Mouse (Mus musculus) kidney, adult 2 months (tissue): Measurements from ENCODE around the gene Tex46. TPM values are rescaled to one million over a fixed set of nuclear protein-coding genes. Genes with fewer than 3 reads are reported as not detected.
A peak's percentile ranks its signal among the peaks of the same experiment; 100 is the strongest.

ENCODE experiments used
- DNase-seq: peaks from one replicate; pipeline ENCODE4 v3.0.0; 2021
- H3K27ac ChIP-seq: fragments of 200-500 bp; 2 replicates; pipeline ENCODE4 v1.5.1; 2012; ENCODE audit warnings: low read depth, low read length, control low read depth, inconsistent platforms; ENCODE audit not compliant: insufficient read depth
- H3K27me3 ChIP-seq: fragments of 200-500 bp; replicated peaks from 2 replicates; pipeline ENCODE4 v1.6.1; 2012; ENCODE audit warnings: mild to moderate bottlenecking, moderate library complexity, low read length, inconsistent platforms; ENCODE audit not compliant: control insufficient read depth, insufficient read depth
- H3K36me3 ChIP-seq: fragments of 200-500 bp; 2 replicates; pipeline ENCODE4 v1.6.1; 2012; ENCODE audit warnings: mild to moderate bottlenecking, moderate library complexity, low read length, inconsistent platforms; ENCODE audit not compliant: control insufficient read depth, insufficient read depth
- H3K4me1 ChIP-seq: fragments of 200-500 bp; 2 replicates; pipeline ENCODE4 v1.6.1; 2011; ENCODE audit warnings: low read length; ENCODE audit not compliant: control insufficient read depth, insufficient read depth
- H3K4me3 ChIP-seq: fragments of 200-500 bp; 2 replicates; pipeline ENCODE4 v1.5.1; 2011; ENCODE audit warnings: mild to moderate bottlenecking, low read depth, low read length, control low read depth; ENCODE audit not compliant: insufficient read depth
- CTCF ChIP-seq: fragments of 200-500 bp; conservative IDR thresholded peaks from 2 replicates; pipeline ENCODE4 v1.5.1; 2011; ENCODE audit warnings: low read depth, mild to moderate bottlenecking, control low read depth, low read length, moderate library complexity, mixed read lengths; ENCODE audit not compliant: insufficient read depth, insufficient read length
- POLR2A ChIP-seq: fragments of 200-500 bp; IDR thresholded peaks from one replicate; pipeline ENCODE4 v1.6.1; 2011; ENCODE audit warnings: low read depth, low read length, control low read depth
- WGBS: fragments of 180-500 bp; shearing (Covaris S2); methylation state at CpG from one replicate; pipeline ENCODE4 v1.1.7; 2018; 5-methylcytosine and 5-hydroxymethylcytosine counted together
- polyA plus RNA-seq: library from polyadenylated mRNA; depleted of rRNA; stranded (reverse); fragments of >200 nt; gene quantifications from 2 replicates; pipeline ENCODE4 v1.2.3, GENCODE M21; 2012

Gene Tex46
- polyA plus RNA-seq, 1 experiment = not detected

GRCm38 (mm10) chr4:136594006-136594405 is 16.2 kb upstream of the Tex46 start:
- 81% methylated on average over 2 of the region's 2 CpGs for WGBS

GRCm38 (mm10) chr4:136595221-136595620 is 15.0 kb upstream of the Tex46 start:
- no peak overlapping the region for H3K27ac ChIP-seq
- peak; percentile 29 for DNase-seq
- 43% methylated on average over 6 of the region's 6 CpGs for WGBS
- no peak overlapping the region for H3K4me3 ChIP-seq
- no peak for TF ChIP-seq POLR2A
- TF ChIP-seq CTCF = no peak
- H3K36me3 ChIP-seq = no peaks in the 10 kb centered on the region
- H3K4me1 ChIP-seq = peaks cover 6% of the 10 kb centered on the region; the same call in 1 of the 2 replicates
- H3K27me3 ChIP-seq = no peaks in the 10 kb centered on the region

More at GRCm38 (mm10) chr4:136594006-136594405, 16.2 kb upstream of the Tex46 start:
- Histone ChIP-seq H3K27me3 (no peaks in the 10 kb centered on the region), H3K27ac (no peak overlapping the region), H3K36me3 (no peaks in the 10 kb centered on the region; the same call in 1 of the 2 replicates), H3K4me1 (peaks cover 6% of the 10 kb centered on the region; the same call in 1 of the 2 replicates), H3K4me3 (no peak overlapping the region)
- TF ChIP-seq CTCF (no peak), POLR2A (no peak)
- DNase-seq = no peak

GRCm38 (mm10) chr4:136598268-136598876 is 11.9 kb upstream of the Tex46 start:
- Histone ChIP-seq H3K4me1 (peaks cover 12% of the 10 kb centered on the region; the same call in 1 of the 2 replicates), H3K36me3 (no peaks in the 10 kb centered on the region), H3K27ac (no peak overlapping the region), H3K4me3 (no peak overlapping the region), H3K27me3 (no peaks in the 10 kb centered on the region)
- TF ChIP-seq POLR2A (no peak), CTCF (no peak)
- DNase-seq = no peak
- 82% methylated on average over 7 of the region's 7 CpGs for WGBS

GRCm38 (mm10) chr4:136599869-136600268 is 10.4 kb upstream of the Tex46 start:
- Histone ChIP-seq H3K4me1 (peaks cover 10% of the 10 kb centered on the region; the same call in 1 of the 2 replicates), H3K36me3 (no peaks in the 10 kb centered on the region), H3K4me3 (no peak overlapping the region), H3K27ac (no peak overlapping the region), H3K27me3 (no peaks in the 10 kb centered on the region)
- TF ChIP-seq POLR2A = no peak
- no peak for TF ChIP-seq CTCF
- WGBS = 97% methylated on average over 3 of the region's 3 CpGs
- DNase-seq = no peak

- H3K27me3 ChIP-seq = no peaks in the 10 kb centered on the region
- H3K4me1 ChIP-seq = peaks cover 7% of the 10 kb centered on the region; the same call in 1 of the 2 replicates
- H3K27ac ChIP-seq = no peak overlapping the region
- no peaks in the 10 kb centered on the region for H3K36me3 ChIP-seq
- no peak overlapping the region for H3K4me3 ChIP-seq
- 52% methylated on average over 2 of the region's 2 CpGs for WGBS
- no peak for DNase-seq
- TF ChIP-seq POLR2A (no peak), CTCF (no peak)
These were observed 9.7 kb upstream of the Tex46 start for GRCm38 (mm10) chr4:136600536-136600935.

- H3K36me3 ChIP-seq = no peaks in the 10 kb centered on the region
- H3K27me3 ChIP-seq = no peaks in the 10 kb centered on the region
- DNase-seq = peak; percentile 49
- WGBS = under 1% methylated on average over 13 of the region's 13 CpGs
- H3K27ac ChIP-seq = no peak overlapping the region
- H3K4me3 ChIP-seq = peak overlapping the region; percentile 95
- H3K4me1 ChIP-seq = peaks cover 7% of the 10 kb centered on the region; the same call in 1 of the 2 replicates
- TF ChIP-seq CTCF (no peak), POLR2A (no peak)
These were observed 8.8 kb upstream of the Tex46 start for GRCm38 (mm10) chr4:136601476-136601875.

- no peaks in the 10 kb centered on the region for H3K27me3 ChIP-seq
These were observed 8.2 kb upstream of the Tex46 start for GRCm38 (mm10) chr4:136602018-136602554.

More at GRCm38 (mm10) chr4:136602018-136602554, 8.2 kb upstream of the Tex46 start:
- peak overlapping the region; percentile 62 for H3K27ac ChIP-seq
- DNase-seq = peak; percentile 36
- WGBS = 1% methylated on average over 67 of the region's 68 CpGs
- peaks cover 7% of the 10 kb centered on the region; the same call in 1 of the 2 replicates for H3K4me1 ChIP-seq
- no peaks in the 10 kb centered on the region for H3K36me3 ChIP-seq
- TF ChIP-seq POLR2A (no peak), CTCF (no peak)
- H3K4me3 ChIP-seq = peak overlapping the region; percentile 95
